Mouse (Mus musculus): Measurements from ENCODE around the gene Cwh43. TPM values are rescaled to one million over a fixed set of nuclear protein-coding genes. Genes with fewer than 3 reads are reported as not detected.

Gene Cwh43
- total and polyA plus RNA-seq, 2 experiments from 2014 or later, result 0.61 to 0.68 TPM

DNA sequence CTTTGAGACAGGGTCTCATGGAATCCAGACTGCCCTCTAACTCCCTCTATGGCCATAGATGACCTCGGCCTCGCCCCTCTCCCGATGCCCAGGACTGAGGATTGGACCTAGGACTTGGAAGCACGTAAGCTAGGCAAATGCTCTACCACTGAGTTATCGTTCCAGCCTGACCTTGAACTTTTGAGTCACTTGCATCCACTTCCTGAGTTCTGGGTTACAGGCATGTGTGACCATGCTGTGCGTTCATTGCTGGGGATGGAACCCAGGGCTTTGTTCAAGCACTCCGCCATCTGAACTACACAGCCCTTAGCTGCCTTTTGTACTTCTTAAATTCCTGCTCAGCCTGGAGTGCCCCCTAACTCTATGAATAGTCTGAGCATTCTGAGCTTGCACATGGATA, 29.4 kb upstream of the Cwh43 start:
- H3K4me1 ChIP-seq (ENCODE audit: insufficient read depth, low read length), result no peaks in the 10 kb centered on the region
- H3K4me3 ChIP-seq (ENCODE audit: low read length), result no peak overlapping the region
- DNase-seq (ENCODE audit: low spot score), result no peak
- H3K9me3 ChIP-seq (ENCODE audit: low read length), result no peaks in the 10 kb centered on the region
- no peak overlapping the region for H3K27ac ChIP-seq
- H3K36me3 ChIP-seq (ENCODE audit: insufficient read depth, low read length), result no peaks in the 10 kb centered on the region
- no peak overlapping the region for H3K4me2 ChIP-seq (ENCODE audit: low read depth, low read length)
- no peak overlapping the region for H3K9ac ChIP-seq (replicated peaks; ENCODE audit: low read length)
- TF ChIP-seq CTCF (IDR thresholded peaks at IDR 0.05; ENCODE audit: low read depth), result no peak
- ATAC-seq, result no peak
- WGBS, result 86% methylated on average over 7 of the region's 7 CpGs
- H3K27me3 ChIP-seq (ENCODE audit: insufficient read depth, low read length), result no peaks in the 10 kb centered on the region

DNA sequence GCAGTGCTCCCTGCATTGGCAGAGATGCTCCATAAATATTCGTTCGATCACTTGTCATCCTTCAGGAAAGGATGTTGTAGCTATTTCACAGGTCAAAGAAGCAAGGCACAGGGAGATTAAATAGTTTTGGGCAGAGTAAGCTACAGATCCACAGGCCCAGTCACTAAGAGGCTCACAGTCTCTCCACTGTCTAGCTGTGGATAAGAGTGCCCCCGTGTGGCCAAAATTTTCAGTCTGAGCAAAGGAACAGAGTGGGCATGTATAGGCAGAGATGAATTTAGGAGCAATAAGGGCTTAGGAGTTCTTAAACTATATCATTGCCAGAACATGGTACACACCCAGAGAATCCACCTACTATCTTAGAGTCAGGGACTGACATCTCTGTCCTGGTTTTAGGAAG, 26.0 kb upstream of the Cwh43 start:
- DNase-seq (ENCODE audit: low spot score) (peak; percentile 91), ATAC-seq (peak; percentile 82)
- 29% methylated on average over 3 of the region's 3 CpGs for WGBS

DNA sequence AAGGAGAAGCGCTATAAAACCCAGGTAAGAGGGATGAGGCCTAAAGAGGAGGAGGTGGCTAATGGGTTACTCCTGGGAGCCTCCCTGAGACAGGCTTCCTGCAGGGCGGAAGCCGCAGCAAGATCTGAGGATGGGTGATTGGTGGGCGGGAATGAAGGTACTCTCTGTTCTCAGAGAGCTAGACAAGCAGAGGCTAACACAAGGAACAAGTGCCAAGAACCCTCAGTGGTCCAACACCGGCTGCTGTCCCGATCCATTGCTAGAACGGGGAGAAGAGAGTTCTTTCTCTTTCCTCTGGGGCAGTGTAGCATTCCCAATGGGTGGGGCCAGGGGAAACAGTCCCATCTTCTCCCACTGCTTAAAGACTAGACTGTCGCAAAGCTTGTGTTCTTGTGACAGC, 25.0 kb upstream of the Cwh43 start:
- H3K4me1 ChIP-seq (ENCODE audit: insufficient read depth, low read length), result no peaks in the 10 kb centered on the region
- no peaks in the 10 kb centered on the region for H3K27me3 ChIP-seq (ENCODE audit: insufficient read depth, low read length)
- no peak overlapping the region for H3K4me3 ChIP-seq (ENCODE audit: low read length)
- ATAC-seq, result no peak; the same call in 1 of the 2 replicates
- TF ChIP-seq CTCF (IDR thresholded peaks at IDR 0.05; ENCODE audit: low read depth), result no peak
- H3K27ac ChIP-seq, result no peak overlapping the region
- no peaks in the 10 kb centered on the region for H3K36me3 ChIP-seq (ENCODE audit: insufficient read depth, low read length)
- no peaks in the 10 kb centered on the region for H3K9me3 ChIP-seq (ENCODE audit: low read length)
- no peak overlapping the region for H3K4me2 ChIP-seq (ENCODE audit: low read depth, low read length)
- no peak overlapping the region for H3K9ac ChIP-seq (replicated peaks; ENCODE audit: low read length)
- no peak for DNase-seq (ENCODE audit: low spot score)
- 61% methylated on average over 8 of the region's 8 CpGs for WGBS

More for the DNA sequence above, 26.0 kb upstream of the Cwh43 start:
- Histone ChIP-seq H3K4me3 (ENCODE audit: low read length) (no peak overlapping the region), H3K9ac (replicated peaks; ENCODE audit: low read length) (no peak overlapping the region), H3K4me2 (ENCODE audit: low read depth, low read length) (no peak overlapping the region), H3K27ac (no peak overlapping the region), H3K27me3 (ENCODE audit: insufficient read depth, low read length) (no peaks in the 10 kb centered on the region), H3K36me3 (ENCODE audit: insufficient read depth, low read length) (no peaks in the 10 kb centered on the region), H3K4me1 (ENCODE audit: insufficient read depth, low read length) (no peaks in the 10 kb centered on the region), H3K9me3 (ENCODE audit: low read length) (no peaks in the 10 kb centered on the region)
- peak; percentile 89 for TF ChIP-seq CTCF (IDR thresholded peaks at IDR 0.05; ENCODE audit: low read depth)

DNA sequence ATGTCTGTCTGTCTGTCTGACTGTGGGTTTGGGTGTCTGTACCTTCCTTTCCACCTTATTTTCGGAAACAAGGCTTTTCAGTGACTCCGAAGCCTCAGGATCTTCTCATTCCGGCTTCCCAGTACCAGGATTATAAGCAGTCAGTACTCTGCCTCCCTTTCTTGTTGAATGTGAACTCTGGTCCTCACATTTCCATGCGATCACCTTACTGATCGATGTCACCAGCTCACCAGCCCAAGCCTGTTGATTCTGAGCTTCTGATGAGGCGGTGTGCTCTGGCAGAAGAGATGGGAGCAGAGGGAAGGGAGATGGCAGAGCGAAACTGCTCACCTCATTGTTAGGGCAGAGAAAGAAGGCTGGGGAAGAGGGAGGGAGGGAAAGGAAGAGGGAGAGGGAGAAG, 24.4 kb upstream of the Cwh43 start:
- TF ChIP-seq CTCF (IDR thresholded peaks at IDR 0.05; ENCODE audit: low read depth), result no peak
- DNase-seq (ENCODE audit: low spot score) (no peak), ATAC-seq (no peak)
- Histone ChIP-seq H3K4me3 (ENCODE audit: low read length) (no peak overlapping the region), H3K9ac (replicated peaks; ENCODE audit: low read length) (no peak overlapping the region), H3K9me3 (ENCODE audit: low read length) (no peaks in the 10 kb centered on the region), H3K4me1 (ENCODE audit: insufficient read depth, low read length) (no peaks in the 10 kb centered on the region), H3K27me3 (ENCODE audit: insufficient read depth, low read length) (no peaks in the 10 kb centered on the region), H3K4me2 (ENCODE audit: low read depth, low read length) (no peak overlapping the region), H3K36me3 (ENCODE audit: insufficient read depth, low read length) (no peaks in the 10 kb centered on the region), H3K27ac (no peak overlapping the region)
- WGBS, result 78% methylated on average over 7 of the region's 7 CpGs

DNA sequence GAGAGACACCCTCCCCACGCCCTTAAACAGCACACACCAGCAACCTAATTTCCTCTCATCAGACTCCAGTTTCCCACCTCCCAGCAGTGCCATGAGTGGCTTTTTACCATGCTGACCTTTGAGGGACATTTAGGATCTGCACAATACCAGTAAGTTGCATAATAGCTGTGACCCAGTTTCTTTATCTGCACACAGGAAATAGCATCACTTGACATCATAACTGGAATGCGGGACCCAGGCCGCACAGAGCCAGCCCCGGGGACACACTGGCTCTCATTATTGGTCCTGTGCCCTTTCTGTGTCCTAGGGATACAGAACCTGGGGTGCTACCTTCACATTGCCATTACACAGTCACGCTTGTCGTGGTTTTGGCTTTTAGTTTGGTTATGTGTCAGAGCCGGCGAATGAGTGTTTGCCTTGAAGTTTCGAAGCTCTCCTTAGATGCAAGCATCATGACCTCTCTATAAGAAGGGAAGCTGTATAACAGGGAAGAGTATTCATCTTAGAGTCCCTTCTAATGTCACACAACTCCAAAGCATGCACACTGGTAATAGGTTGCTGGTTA, 23.8 kb upstream of the Cwh43 start:
- no peak overlapping the region for H3K4me3 ChIP-seq (ENCODE audit: low read length)
- no peak overlapping the region for H3K9ac ChIP-seq (replicated peaks; ENCODE audit: low read length)
- ATAC-seq (no peak), DNase-seq (ENCODE audit: low spot score) (no peak)
- no peaks in the 10 kb centered on the region for H3K9me3 ChIP-seq (ENCODE audit: low read length)
- WGBS, result 84% methylated on average over 9 of the region's 9 CpGs
- no peak overlapping the region for H3K4me2 ChIP-seq (ENCODE audit: low read depth, low read length)
- no peaks in the 10 kb centered on the region for H3K27me3 ChIP-seq (ENCODE audit: insufficient read depth, low read length)
- no peaks in the 10 kb centered on the region for H3K4me1 ChIP-seq (ENCODE audit: insufficient read depth, low read length)
- H3K27ac ChIP-seq, result no peak overlapping the region
- no peak for TF ChIP-seq CTCF (IDR thresholded peaks at IDR 0.05; ENCODE audit: low read depth)
- H3K36me3 ChIP-seq (ENCODE audit: insufficient read depth, low read length), result no peaks in the 10 kb centered on the region

DNA sequence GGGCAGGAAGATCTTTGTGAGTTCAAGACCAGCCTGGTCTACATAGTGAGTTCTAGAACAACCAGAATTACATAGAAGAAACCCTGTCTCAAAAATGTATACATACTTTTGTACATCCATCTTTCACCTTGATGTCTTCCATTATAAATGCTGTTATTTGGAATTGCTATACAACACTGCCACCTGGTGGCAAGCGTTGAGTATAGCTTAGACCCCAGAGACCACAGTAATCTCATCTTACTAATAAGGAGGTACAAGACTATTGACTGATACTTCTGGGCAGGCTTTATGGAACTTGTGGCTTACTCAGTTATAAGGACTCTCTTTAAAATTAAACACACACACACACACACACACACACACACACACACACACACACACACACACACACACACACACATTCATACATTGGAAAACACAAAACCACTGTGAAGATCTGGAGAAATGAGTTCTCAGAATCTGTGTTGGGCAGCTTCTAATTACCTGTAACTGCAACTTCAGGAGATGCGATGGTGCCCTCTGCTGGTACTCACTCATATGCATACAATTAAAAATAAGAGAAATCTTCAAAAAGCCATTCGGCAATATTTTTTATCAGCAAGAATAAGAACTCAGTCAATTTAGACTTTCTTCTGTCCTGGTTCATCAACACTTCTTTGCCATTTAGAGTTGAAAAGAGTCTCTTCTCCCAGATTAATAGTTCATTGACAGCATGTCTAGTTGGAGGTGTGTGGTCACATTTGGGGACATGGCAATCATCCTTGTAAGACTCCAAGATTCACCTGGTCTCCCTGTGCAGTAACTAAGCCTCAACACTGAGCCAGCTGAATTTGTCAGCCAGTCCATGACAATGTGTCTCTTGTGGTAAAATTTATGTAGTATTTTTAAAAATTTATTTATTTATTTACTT, 22.9 kb upstream of the Cwh43 start:
- no peak overlapping the region for H3K9ac ChIP-seq (replicated peaks; ENCODE audit: low read length)
- 26% methylated on average over 3 of the region's 3 CpGs for WGBS
- no peaks in the 10 kb centered on the region for H3K36me3 ChIP-seq (ENCODE audit: insufficient read depth, low read length)
- H3K4me1 ChIP-seq (ENCODE audit: insufficient read depth, low read length), result no peaks in the 10 kb centered on the region
- H3K27ac ChIP-seq, result no peak overlapping the region
- H3K9me3 ChIP-seq (ENCODE audit: low read length), result no peaks in the 10 kb centered on the region
- DNase-seq (ENCODE audit: low spot score), result peak; percentile 91
- no peak overlapping the region for H3K4me2 ChIP-seq (ENCODE audit: low read depth, low read length)
- ATAC-seq, result peak; percentile 54; the same call in 1 of the 2 replicates
- H3K27me3 ChIP-seq (ENCODE audit: insufficient read depth, low read length), result no peaks in the 10 kb centered on the region
- TF ChIP-seq CTCF (IDR thresholded peaks at IDR 0.05; ENCODE audit: low read depth), result peak; percentile 75
- H3K4me3 ChIP-seq (ENCODE audit: low read length), result no peak overlapping the region

DNA sequence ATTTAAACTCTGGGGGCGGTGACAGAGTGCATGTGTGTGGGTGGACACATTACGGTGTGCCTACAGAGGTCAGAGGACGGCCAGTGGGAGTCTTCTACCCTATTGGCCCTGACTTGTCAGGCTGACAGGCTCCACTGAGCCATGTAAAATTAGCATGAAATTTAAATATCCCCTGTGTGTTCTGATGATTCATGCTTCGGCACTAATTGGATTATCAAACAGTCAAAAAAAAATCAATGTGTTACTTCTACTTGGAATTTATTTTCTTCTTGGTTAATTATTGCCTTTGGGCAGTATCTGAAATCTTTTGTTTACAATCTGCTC, 22.3 kb upstream of the Cwh43 start:
- 22% methylated on average over 4 of the region's 4 CpGs for WGBS
- DNase-seq (ENCODE audit: low spot score), result peak; percentile 52
- no peak overlapping the region for H3K4me2 ChIP-seq (ENCODE audit: low read depth, low read length)
- H3K27me3 ChIP-seq (ENCODE audit: insufficient read depth, low read length), result no peaks in the 10 kb centered on the region
- no peaks in the 10 kb centered on the region for H3K4me1 ChIP-seq (ENCODE audit: insufficient read depth, low read length)
- peak; percentile 58; the same call in 1 of the 2 replicates for ATAC-seq
- H3K9ac ChIP-seq (replicated peaks; ENCODE audit: low read length), result no peak overlapping the region
- H3K27ac ChIP-seq, result no peak overlapping the region
- no peak overlapping the region for H3K4me3 ChIP-seq (ENCODE audit: low read length)
- no peaks in the 10 kb centered on the region for H3K36me3 ChIP-seq (ENCODE audit: insufficient read depth, low read length)
- no peaks in the 10 kb centered on the region for H3K9me3 ChIP-seq (ENCODE audit: low read length)
- TF ChIP-seq CTCF (IDR thresholded peaks at IDR 0.05; ENCODE audit: low read depth), result no peak
